Mouse (Mus musculus): ENCODE data around the gene Asb15. TPM values are rescaled to one million over a fixed set of nuclear protein-coding genes. Genes with fewer than 3 reads are reported as not detected.

Gene Asb15
- total RNA-seq, 2 experiments from 2014 or later: not detected

- no peak for DNase-seq (ENCODE audit: extremely low spot score in 1 of 2, low spot score in 2 of 2)
- Histone ChIP-seq H3K27ac (no peak overlapping the region), H3K4me3 (no peak overlapping the region)
- TF ChIP-seq CTCF (IDR thresholded peaks at IDR 0.05): no peak
- intact Hi-C loops (cut with DNase I): no loop called here
Measured at GRCm38 (mm10) chr6:24538435-24538834, 10.5 kb downstream of the Asb15 start.

DNA sequence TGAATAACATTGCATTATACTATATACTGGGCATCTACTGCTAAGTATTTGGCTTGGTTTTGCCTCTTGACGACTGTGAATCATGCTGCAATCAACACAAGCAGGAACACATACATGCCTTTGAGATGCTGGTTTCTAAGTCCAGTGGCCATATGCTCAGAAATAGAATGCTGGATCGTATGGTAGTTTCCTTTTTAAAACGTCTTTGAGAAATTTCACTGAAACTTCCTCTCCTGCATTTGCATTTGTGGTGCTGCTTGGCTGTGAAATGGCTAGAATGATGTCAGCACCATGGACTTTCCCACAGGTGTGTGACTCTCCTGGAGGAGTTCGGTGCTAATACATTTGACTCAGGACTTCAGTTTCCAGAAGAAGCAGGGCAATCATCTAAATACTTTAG lies 12.2 kb downstream of the Asb15 start:
- intact Hi-C loops (cut with DNase I): no loop called here
- TF ChIP-seq CTCF (IDR thresholded peaks at IDR 0.05): no peak
- no peak overlapping the region for H3K27ac ChIP-seq
- no peak for DNase-seq (ENCODE audit: extremely low spot score in 1 of 2, low spot score in 2 of 2)
- no peak overlapping the region for H3K4me3 ChIP-seq

- Histone ChIP-seq H3K27ac (no peak overlapping the region), H3K4me3 (no peak overlapping the region)
- intact Hi-C loops (cut with DNase I): no loop called here
- TF ChIP-seq CTCF (IDR thresholded peaks at IDR 0.05): no peak
- DNase-seq (ENCODE audit: extremely low spot score in 1 of 2, low spot score in 2 of 2): no peak
Measured at GRCm38 (mm10) chr6:24542393-24542792, 14.4 kb downstream of the Asb15 start.

- Histone ChIP-seq H3K4me3 (no peak overlapping the region), H3K27ac (no peak overlapping the region)
- intact Hi-C loops (cut with DNase I): no loop called here
- no peak for TF ChIP-seq CTCF (IDR thresholded peaks at IDR 0.05)
- no peak for DNase-seq (ENCODE audit: extremely low spot score in 1 of 2, low spot score in 2 of 2)
Measured at GRCm38 (mm10) chr6:24543119-24543591, 15.2 kb downstream of the Asb15 start.

DNA sequence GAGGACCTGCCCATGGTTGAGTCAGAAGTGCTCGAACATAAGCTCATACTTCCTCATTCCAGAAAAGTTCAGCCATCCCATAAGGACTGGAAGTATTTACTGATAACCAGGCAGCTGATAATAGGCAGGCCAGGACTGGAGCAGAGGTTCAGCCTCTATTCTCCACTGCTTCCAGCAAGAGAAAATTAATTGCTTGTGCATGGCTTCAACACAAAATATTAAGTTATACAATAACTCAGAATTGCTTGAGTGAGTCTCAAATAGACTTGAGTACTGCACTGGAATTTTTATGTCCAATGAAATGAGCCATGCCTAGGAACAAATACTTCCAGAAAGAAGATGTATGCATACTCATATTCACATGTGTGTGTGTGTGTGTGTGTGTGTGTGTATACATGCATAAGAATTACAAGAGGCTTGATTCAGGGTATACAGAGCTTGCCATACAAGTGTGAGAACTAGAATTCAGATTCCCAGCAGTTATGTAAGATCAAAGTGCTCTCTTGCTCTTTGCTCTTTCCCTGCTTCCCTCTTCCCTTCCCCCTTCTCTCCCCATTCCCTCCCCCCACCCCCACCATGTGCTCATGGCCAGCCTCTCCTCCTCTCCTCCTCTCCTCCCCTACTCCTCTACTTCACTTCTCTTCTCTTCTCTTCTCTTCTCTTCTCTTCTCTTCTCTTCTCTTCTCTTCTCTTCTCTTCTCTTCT lies 18.9 kb downstream of the Asb15 start:
- intact Hi-C loops (cut with DNase I): no loop called here
- no peak for TF ChIP-seq CTCF (IDR thresholded peaks at IDR 0.05)
- DNase-seq (ENCODE audit: extremely low spot score in 1 of 2, low spot score in 2 of 2): no peak
- no peak overlapping the region for H3K27ac ChIP-seq
- H3K4me3 ChIP-seq: no peak overlapping the region

GRCm38 (mm10) chr6:24549801-24550200 lies 21.9 kb downstream of the Asb15 start:
- H3K4me3 ChIP-seq: no peak overlapping the region
- no peak for DNase-seq (ENCODE audit: extremely low spot score in 1 of 2, low spot score in 2 of 2)
- intact Hi-C loops (cut with DNase I): loop anchor here (2.0 kb wide), 1 partner anchor 63 kb away; no protein-coding TSS in a partner anchor
- no peak for TF ChIP-seq CTCF (IDR thresholded peaks at IDR 0.05)
- peak overlapping the region; percentile 44; the same call in 1 of the 2 replicates for H3K27ac ChIP-seq

DNA sequence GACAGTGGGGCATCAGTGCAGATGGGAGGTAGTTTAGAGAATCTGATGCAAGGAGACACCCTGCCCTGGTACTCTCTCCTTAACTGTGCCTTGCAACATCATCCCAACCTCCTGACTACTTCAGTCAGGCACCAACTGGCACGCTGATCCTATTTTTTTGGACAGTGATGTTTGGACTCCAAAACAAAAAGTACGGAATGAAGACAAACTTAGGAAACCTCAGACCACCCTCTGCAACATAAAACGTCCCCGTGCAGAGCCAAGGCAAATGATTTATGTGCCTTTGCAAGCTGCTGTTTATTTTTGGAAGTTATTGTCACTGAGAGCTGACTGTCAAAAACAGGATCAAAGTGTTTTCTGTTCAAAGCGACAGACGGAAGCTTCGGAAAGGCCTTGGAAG lies 24.1 kb downstream of the Asb15 start:
- intact Hi-C loops (cut with DNase I): no loop called here
- no peak overlapping the region for H3K4me3 ChIP-seq
- no peak for TF ChIP-seq CTCF (IDR thresholded peaks at IDR 0.05)
- no peak for DNase-seq (ENCODE audit: extremely low spot score in 1 of 2, low spot score in 2 of 2)
- no peak overlapping the region; the same call in 1 of the 2 replicates for H3K27ac ChIP-seq

GRCm38 (mm10) chr6:24554427-24555086 lies 26.6 kb downstream of the Asb15 start:
- Histone ChIP-seq H3K4me3 (no peak overlapping the region), H3K27ac (no peak overlapping the region; the same call in 1 of the 2 replicates)
- intact Hi-C loops (cut with DNase I): no loop called here
- no peak for TF ChIP-seq CTCF (IDR thresholded peaks at IDR 0.05)
- no peak for DNase-seq (ENCODE audit: extremely low spot score in 1 of 2, low spot score in 2 of 2)

- TF ChIP-seq CTCF (IDR thresholded peaks at IDR 0.05): no peak
- intact Hi-C loops (cut with DNase I): no loop called here
- no peak for DNase-seq (ENCODE audit: extremely low spot score in 1 of 2, low spot score in 2 of 2)
- Histone ChIP-seq H3K27ac (no peak overlapping the region), H3K4me3 (no peak overlapping the region)
Measured at GRCm38 (mm10) chr6:24555488-24555887, 27.5 kb downstream of the Asb15 start.

DNA sequence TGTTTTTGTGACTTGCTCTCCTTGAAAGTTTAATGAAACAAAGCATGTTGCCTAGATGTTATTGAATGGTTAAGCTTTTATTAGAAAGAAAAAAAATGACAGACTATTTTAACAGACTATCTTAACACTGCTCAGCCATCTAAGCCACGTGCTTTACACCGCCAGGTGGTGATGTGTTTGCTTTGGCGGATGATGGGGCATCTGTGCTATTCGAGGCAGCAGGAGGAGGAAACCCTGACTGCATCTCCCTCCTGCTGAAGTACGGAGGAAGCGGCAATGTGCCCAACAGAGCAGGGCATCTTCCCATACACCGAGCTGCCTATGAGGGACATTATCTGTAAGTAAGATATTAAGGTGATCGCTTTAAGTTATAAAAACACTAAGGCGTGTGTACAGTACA lies 36.1 kb downstream of the Asb15 start:
- intact Hi-C loops (cut with DNase I): no loop called here
- Histone ChIP-seq H3K27ac (no peak overlapping the region), H3K4me3 (no peak overlapping the region)
- DNase-seq (ENCODE audit: extremely low spot score in 1 of 2, low spot score in 2 of 2): peak in 1 of 2 experiments; percentile 23
- no peak; the same call in 1 of the 2 replicates for TF ChIP-seq CTCF (IDR thresholded peaks at IDR 0.05)

- TF ChIP-seq CTCF (IDR thresholded peaks at IDR 0.05): no peak
- intact Hi-C loops (cut with DNase I): no loop called here
- Histone ChIP-seq H3K27ac (no peak overlapping the region), H3K4me3 (no peak overlapping the region)
- DNase-seq (ENCODE audit: extremely low spot score in 1 of 2, low spot score in 2 of 2): no peak
Measured at GRCm38 (mm10) chr6:24564886-24565285, 36.9 kb downstream of the Asb15 start.

DNA sequence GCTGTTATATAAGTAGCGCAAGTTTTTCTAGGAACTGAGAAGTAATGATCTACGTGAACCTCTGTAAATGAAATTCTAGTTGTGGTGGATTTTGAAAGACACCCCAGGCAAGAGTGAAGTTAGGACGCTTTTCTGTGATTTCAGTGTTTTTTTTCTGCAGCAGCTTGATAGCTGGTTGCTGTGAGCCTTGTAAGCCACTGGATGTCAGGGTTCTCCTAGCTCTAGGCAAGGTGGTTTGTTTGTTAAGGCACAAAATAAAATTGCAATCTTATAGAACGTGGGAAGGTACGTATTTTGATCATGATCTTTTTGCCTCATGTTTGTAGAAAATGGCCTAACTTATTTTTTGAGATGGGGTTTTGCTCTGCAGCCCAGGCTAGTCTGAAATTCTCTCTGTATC lies 41.0 kb downstream of the Asb15 start:
- no peak overlapping the region for H3K4me3 ChIP-seq
- DNase-seq (ENCODE audit: extremely low spot score in 1 of 2, low spot score in 2 of 2): no peak
- intact Hi-C loops (cut with DNase I): no loop called here
- no peak overlapping the region for H3K27ac ChIP-seq
- TF ChIP-seq CTCF (IDR thresholded peaks at IDR 0.05): peak; percentile 41

All from left cerebral cortex, adult 2 months (tissue).